Comparison of ENCODE assay signal across 18 mouse cellular contexts in the genomic region with DNA sequence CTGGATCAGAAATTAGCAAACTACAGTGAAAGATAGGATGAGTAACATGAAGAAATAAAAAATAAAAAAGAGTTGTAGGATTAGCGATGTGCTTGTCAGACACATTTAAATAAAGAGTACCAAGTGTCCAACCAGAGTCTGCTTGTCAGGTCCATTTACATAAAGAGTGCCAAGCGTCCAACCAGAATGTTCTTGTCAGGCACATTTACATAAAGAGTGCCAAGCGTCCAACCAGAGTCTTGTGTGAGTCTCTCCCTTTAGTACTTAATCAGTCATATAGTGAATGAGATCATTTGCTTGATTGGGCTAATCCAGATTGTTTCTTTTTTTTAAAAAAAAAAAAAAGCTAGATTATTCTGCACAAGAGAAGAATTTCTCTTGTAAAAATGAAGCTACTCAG.
"Had no signal": no experiment of that assay in that cellular context is flagged by ENCODE, and none has a peak within 500 bp of the region (broad histone marks: within the 10 kb centered on the region; RNA-seq: fewer than 3 reads in every experiment).

No protein-coding gene starts in this region.

- DNase-seq: kidney, postnatal 25 days; layer of hippocampus, adult 9-11 months; liver; lung, adult 18-20 months; lung, postnatal 14 days; lung, postnatal 4 days; midbrain, embryonic 14.5 days; right cerebral cortex, postnatal 25 days; spleen, adult 18-20 months; thymus, postnatal 25 days had no signal

- H3K4me3 ChIP-seq: layer of hippocampus, adult 2 months; limb, embryonic 10.5 days; limb, embryonic 13.5 days; liver, embryonic 12.5 days; liver, embryonic 15.5 days; stomach, embryonic 15.5 days had no signal

- H3K27ac ChIP-seq: kidney, postnatal 0 days; layer of hippocampus, adult 2 months; limb, embryonic 10.5 days; limb, embryonic 13.5 days; liver, embryonic 12.5 days; liver, embryonic 15.5 days; stomach, embryonic 15.5 days had no signal

- H3K9me3 ChIP-seq: limb, embryonic 10.5 days; liver, embryonic 12.5 days; stomach, embryonic 15.5 days had no signal

- H3K4me2 ChIP-seq: limb, embryonic 13.5 days; liver, embryonic 12.5 days; liver, embryonic 15.5 days; midbrain, embryonic 11.5 days; stomach, embryonic 15.5 days had no signal

- H3K9ac ChIP-seq: limb, embryonic 13.5 days; liver, embryonic 12.5 days; liver, embryonic 15.5 days; stomach, embryonic 15.5 days had no signal

- H3K4me1 ChIP-seq: limb, embryonic 10.5 days; limb, embryonic 13.5 days; liver, embryonic 12.5 days; liver, embryonic 15.5 days; stomach, embryonic 15.5 days had no signal

- ATAC-seq: liver, embryonic 12.5 days had no signal

- H3K36me3 ChIP-seq: limb, embryonic 10.5 days; limb, embryonic 13.5 days; liver, embryonic 12.5 days; liver, embryonic 15.5 days; stomach, embryonic 15.5 days had no signal

- H3K27me3 ChIP-seq: limb, embryonic 13.5 days; liver, embryonic 12.5 days; liver, embryonic 15.5 days; stomach, embryonic 15.5 days had no signal
